Mouse (Mus musculus) bone marrow macrophage, adult 2 months (primary cell): ENCODE data around the gene Kazn. TPM values are rescaled to one million over a fixed set of nuclear protein-coding genes. Genes with fewer than 3 reads are reported as not detected.

Experiments used
- H3K27ac ChIP-seq: 2 replicates; pipeline ENCODE4 v1.5.1; 2012; ENCODE audit warnings: low read depth, low read length; ENCODE audit not compliant: insufficient read depth
- H3K4me1 ChIP-seq: 2 replicates; pipeline ENCODE4 v1.6.1; 2012; ENCODE audit warnings: low read length; ENCODE audit not compliant: control insufficient read depth, insufficient read depth
- H3K4me3 ChIP-seq: 2 replicates; pipeline ENCODE4 v1.5.1; 2012; ENCODE audit warnings: mild to moderate bottlenecking, low read length, moderate library complexity; ENCODE audit not compliant: insufficient read depth
- CTCF ChIP-seq: IDR thresholded peaks from 2 replicates; pipeline ENCODE4 v1.5.1; 2012; ENCODE audit warnings: low read depth, mild to moderate bottlenecking, low read length, moderate library complexity
- POLR2A ChIP-seq: IDR thresholded peaks from 2 replicates; pipeline ENCODE4 v1.6.1; 2012; ENCODE audit warnings: mild to moderate bottlenecking, low read depth, low read length, borderline replicate concordance
- polyA plus RNA-seq: library from polyadenylated mRNA; stranded (reverse); fragments of >200 nt; gene quantifications from 2 replicates; pipeline ENCODE4 v1.2.4, GENCODE M21; 2012; ENCODE audit not compliant: missing spikeins, insufficient read depth, insufficient read length

The Kazn gene
- polyA plus RNA-seq, 1 experiment, result not detected

DNA sequence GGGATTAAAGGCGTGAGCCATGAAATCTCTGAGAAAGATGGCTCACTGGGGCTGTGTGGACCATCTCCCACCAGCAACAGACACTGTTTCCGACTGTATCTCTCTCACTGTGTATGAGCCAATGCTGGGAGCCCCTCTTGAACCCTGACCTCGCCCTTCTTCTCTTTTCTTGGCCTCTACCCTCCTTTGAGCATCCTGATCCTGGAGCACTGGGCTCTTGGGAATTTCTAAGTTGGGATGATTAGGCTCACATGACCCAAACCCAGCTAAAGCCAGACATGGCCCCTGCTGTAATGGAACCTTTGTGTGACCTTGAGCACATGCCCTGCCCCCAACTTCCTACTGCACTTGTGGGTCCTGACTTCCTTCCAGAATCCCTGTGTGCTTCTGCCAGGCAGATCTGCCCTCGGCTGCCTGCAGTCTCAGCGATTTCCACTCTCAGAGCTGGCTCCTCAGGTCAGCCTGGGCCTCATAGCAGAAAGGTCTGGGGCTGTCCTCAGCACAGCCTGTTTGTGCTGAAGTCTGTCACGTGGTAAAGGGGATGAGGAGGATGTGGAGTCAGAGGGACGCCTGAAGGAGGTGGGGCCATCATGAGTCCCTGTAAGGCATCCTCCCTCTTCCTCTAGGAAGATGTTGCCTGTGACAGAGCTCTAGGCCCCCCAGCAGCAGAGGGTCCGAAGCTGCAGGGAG is 86.3 kb downstream of the Kazn start:
- no peak overlapping the region for H3K4me3 ChIP-seq
- H3K27ac ChIP-seq, result no peak overlapping the region
- TF ChIP-seq POLR2A (no peak), CTCF (no peak)
- 0 out of 2 replicates have a peak, but pooled peaks cover 3% of the 10 kb centered on the region for H3K4me1 ChIP-seq

DNA sequence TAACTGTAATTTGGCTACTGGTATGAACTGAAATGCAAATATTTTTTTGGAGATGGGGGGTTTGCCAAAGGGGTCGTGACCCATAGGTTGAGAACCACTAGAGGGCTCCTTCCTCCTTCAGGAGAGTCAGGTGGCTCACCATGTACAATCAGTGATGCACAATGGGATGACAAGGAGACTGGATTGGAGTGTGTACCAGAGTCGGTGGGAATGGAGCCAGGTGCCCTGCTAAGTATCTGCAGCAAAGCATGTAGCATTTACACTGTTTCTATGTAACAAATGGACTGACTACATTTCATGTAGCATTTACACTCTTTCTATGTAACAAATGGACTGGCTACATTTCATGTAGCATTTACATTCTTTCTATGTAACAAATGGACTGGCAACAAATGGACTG is 89.1 kb downstream of the Kazn start:
- Histone ChIP-seq H3K4me3 (no peak overlapping the region), H3K27ac (no peak overlapping the region), H3K4me1 (0 out of 2 replicates have a peak, but pooled peaks cover 3% of the 10 kb centered on the region)
- TF ChIP-seq POLR2A (no peak), CTCF (no peak)

DNA sequence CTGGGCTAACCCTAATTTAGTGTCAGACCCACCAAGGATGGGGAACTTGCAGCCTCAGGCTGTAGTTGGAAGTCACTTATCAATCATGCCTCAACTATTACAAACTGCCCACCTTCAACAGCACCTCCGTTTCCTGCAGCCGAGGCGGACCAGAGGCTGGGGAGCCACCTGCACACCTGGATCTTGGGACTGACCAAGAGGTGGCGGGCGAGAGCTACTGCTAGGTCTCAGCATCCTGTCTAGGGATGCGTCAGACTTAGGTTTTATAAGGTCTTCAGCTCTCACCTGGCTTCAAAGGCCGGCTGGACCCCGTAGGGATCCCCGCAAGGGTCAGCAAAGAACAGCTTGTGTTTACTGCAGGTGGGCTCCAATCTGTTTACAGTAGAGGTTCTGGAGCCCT is 90.0 kb downstream of the Kazn start:
- TF ChIP-seq CTCF, result no peak
- TF ChIP-seq POLR2A, result no peak
- Histone ChIP-seq H3K4me3 (no peak overlapping the region), H3K4me1 (0 out of 2 replicates have a peak, but pooled peaks cover 3% of the 10 kb centered on the region), H3K27ac (no peak overlapping the region)

DNA sequence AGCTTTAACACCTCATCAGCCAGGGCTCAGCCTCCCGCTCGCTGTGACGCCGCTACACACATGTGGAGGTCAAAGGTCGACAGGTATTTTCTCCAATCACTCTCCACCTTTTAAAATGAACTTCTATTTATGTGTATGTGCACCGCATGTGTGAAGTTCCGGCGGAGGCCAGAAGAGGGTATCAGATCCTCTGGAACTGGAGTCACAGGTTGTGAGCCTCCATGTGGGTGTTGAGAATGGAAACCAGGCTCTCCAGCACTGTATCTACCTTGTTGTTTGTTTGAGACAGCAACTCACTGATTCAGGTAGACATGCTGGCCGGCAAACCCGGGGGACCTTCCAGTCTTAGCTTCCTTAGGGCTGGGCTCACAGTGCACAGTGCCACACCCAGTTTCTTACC is 91.5 kb downstream of the Kazn start:
- no peak overlapping the region for H3K4me3 ChIP-seq
- TF ChIP-seq POLR2A, result no peak
- no peak for TF ChIP-seq CTCF
- no peaks in the 10 kb centered on the region for H3K4me1 ChIP-seq
- H3K27ac ChIP-seq, result no peak overlapping the region

DNA sequence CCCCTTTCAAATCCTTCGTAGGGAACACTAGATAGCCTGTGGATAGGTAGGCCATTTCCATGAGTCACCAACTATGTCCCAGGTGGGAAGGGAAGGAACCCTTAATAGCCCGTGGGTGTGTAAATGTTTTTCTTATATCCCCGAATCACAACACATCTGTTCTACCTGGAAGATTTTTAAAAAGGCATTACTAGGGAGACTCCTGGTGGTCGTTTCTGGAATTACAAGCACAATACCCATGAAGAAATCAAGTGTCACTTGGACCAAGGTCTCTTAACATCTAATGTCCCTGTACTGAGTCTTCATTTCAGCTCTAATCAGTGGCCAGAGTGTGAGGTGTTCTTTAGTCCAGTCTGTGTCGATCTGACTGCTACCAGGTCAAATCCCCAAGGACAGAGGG is 95.1 kb downstream of the Kazn start:
- Histone ChIP-seq H3K4me3 (no peak overlapping the region), H3K27ac (no peak overlapping the region), H3K4me1 (no peaks in the 10 kb centered on the region)
- TF ChIP-seq CTCF, result no peak

DNA sequence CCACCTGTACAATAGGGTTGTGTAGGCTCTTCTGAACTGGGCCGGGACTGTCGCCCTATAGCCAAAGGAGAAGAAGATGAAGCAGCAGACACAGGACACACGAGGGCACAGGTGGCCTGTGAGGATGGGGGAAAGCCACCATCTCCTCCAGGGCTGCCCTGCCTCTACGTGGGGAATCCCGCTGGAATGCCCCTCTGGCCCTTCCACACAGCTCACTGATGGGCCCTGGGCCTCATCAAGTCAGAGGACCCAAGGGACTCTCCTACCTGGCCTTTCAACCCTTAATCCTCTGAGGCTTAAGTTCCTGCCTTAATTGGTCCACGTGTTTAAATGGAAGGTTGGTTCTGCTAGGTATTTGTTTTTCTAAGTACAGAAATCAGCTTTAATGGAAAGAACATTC is 95.9 kb downstream of the Kazn start:
- Histone ChIP-seq H3K4me3 (no peak overlapping the region), H3K27ac (no peak overlapping the region), H3K4me1 (no peaks in the 10 kb centered on the region)
- no peak for TF ChIP-seq POLR2A

DNA sequence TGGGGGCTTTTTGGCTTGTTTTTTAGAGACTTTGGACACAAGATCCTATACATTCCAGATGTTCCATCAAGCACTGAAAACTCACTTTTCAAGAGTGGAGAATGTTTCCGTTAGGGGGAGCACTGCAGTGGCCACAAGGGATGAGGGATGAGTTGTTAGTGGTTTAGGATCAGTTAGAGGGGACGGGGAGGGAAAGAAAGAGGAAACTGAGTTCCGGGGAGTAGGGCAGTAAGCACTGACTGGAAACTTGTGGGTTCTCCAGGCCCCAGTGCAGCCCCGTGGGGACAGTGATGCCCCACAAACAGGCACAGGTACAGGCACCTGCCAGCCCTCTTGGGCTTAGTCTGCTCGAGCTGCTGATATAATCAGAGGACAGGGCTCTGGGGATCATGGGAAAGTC is 99.5 kb downstream of the Kazn start:
- Histone ChIP-seq H3K4me1 (no peaks in the 10 kb centered on the region), H3K4me3 (no peak overlapping the region), H3K27ac (no peak overlapping the region)
- no peak for TF ChIP-seq POLR2A
- no peak for TF ChIP-seq CTCF

DNA sequence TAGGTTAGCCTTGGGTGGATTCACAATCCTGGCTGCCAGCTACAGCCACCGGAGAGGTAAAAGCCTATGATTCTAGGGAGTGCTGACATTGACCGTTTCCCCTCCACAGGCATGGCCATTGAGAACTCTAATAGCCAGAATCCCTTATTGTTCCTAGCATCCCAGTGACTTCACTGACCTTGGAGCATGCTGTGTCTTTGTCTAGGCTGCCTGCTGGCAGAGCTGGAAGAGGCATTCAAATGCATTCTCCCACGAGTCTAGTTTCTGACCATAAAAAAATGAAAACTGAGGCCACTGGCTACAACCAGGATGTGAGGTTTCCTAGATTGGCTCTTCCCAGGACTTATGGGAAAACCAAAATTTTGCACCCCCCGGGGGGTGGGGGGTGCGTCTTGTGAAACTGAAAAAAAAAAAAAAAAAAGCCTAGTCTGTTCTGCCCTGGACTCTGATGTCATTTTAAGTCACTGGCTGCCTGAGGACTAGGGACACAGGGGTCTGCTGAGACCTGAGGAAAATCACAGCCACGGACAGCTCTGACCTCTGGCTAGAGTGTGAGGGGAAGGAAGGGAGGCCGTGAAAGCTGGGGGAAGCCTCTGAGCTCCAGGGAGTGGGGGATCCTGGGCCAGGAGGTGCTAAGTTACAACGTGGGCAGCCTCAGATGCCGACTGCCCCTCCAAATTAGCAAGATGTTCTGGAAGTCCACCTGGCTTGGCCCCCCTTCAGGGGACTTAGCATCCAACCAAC is 100.7 kb downstream of the Kazn start:
- no peak for TF ChIP-seq CTCF
- no peak for TF ChIP-seq POLR2A
- Histone ChIP-seq H3K4me1 (no peaks in the 10 kb centered on the region), H3K4me3 (no peak overlapping the region), H3K27ac (no peak overlapping the region)

DNA sequence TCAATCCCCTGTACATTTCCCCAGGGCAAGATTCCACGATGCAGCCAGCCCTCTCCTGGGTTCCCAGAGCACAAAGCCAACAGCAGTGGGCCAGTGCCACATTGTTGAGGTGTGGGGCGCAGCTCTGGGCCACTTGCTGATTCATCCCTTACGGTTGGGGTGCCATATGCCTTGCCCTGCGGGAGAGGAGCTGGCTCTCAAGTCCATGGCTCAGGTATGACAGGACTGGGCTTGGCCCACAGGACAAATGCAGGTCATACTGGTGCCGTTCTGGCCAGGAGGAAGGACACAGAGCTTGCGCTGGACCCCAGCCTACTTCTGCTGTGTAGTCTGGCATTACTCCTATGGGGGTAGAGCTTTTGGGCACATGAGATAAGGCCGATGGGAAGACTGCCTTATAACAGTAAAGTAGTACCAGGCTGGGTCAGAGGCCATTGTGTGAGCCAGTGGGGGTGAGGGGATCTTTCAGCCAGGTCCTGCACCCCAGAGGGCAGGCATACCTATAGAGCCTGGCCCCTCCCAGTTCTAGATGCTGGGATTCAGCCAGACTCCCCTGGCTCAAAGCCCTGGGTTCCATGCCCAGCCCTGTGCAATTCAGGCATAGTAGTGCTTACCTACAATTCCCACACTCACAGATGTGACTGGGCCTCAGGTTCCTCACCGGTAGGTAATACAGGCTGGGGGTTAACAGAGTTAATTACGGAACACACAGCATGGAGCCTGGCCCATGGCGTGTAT is 102.3 kb downstream of the Kazn start:
- Histone ChIP-seq H3K27ac (no peak overlapping the region), H3K4me1 (no peaks in the 10 kb centered on the region), H3K4me3 (no peak overlapping the region)
- TF ChIP-seq POLR2A (no peak), CTCF (no peak)

DNA sequence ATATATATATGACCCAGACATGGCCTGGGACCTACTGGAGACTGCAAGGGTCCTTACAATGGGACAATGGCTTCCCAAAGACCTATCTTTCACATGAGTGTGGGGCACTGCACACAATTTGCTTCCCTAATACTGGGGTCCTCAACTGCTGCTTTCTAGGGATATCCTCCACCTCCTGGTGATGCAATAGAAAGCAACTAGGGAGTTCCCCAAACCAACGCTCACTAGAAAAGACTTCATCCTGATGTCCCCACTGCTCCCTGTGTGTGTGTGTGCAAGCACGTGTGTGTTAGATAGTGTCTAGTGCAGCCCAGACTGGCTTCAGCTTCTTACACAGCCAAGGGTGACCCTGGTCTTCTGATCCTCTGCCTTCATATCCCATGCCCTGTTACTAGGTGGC is 103.7 kb downstream of the Kazn start:
- no peaks in the 10 kb centered on the region for H3K4me1 ChIP-seq

More for the DNA sequence above, 103.7 kb downstream of the Kazn start:
- no peak overlapping the region for H3K27ac ChIP-seq
- H3K4me3 ChIP-seq, result no peak overlapping the region
- TF ChIP-seq POLR2A, result no peak
- TF ChIP-seq CTCF, result no peak
